Mouse (Mus musculus) CD4-positive helper T cell, adult 2 months (primary cell): ENCODE results near the gene Echs1.

ENCODE experiments used
- DNase-seq: peaks from one replicate; pipeline ENCODE4 v3.0.0-alpha.2; 2012; ENCODE audit warnings: low read depth, missing footprints, low spot score

Echs1 gene

DNA sequence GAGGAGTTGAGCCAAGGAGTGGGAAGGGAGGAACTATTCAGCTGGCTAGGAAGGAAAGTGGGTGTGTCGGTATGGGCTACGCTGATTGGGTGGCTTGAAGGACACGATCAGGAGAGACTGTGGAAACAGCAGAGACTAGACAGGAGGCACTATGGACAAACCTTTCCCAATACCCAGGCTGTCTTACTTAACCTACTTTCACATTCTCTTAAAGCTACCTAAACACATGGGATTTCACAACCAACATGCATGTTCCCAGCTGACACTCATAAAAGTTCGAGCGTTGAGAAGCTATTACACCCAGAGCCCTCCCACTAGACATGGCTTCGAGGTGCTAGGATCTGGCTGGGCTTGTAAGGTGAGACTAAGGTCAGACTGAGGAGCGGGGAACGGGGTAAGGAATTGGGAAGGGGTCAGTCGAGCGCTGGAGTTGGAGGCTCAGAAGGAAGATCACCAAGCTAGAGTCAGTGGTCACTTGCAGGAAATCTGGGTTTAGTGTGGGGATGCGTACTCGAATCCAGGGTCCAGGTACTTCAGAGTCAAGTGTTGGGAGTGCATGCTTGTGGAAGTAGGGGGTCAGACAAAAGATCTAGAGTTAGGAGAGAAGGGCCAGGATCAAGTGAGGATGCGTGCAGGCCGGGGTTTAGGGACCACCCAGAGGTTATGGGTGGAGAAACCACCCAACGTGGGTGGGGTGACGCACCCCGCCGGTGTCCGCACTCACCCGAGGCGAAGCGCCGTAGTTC lies 520 bp downstream of the Echs1 start, which contains the start of gene Paox:
TSS of gene Paox (plus strand) at position 217 of the 746 bp plus-strand sequence.
- peak; percentile 18 for DNase-seq

DNA sequence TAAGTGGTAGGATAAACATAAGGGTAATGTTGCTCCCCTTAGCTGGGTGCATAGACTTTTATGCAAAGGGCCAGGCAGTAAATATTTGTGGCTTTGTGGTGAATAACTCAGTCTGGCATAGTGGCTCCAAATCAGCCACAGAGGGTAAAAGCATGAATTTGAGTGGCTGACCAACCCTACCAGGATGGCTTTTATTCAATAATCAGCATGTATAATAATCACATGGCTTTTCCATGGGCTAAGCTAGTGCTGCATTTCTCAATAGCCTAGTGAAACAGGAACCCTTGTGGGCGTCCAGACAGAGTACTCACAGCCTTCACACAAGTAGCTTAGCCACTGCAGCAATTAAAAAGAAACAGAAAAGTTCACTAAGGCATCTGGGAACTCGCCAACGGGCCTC lies 4.3 kb downstream of the Echs1 start:
- no peak for DNase-seq

DNA sequence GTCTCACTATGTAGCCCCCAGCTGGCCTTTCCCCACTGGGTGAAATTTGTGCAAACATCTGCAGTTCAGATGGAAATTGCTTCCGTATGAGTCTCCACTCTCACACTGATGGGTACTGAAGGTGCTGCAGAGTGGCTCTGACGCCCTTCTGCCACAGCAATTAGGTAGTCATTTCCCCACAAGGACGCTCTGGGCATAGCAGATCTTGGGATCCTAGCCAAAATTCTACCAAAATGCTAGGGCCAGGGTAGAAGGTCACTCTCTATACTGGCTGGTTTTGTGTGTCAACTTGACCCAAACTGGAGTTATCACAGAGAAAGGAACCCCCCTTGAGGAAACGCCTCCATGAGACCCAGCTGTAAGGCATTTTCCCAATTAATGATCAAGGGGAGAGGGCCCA lies 12.3 kb downstream of the Echs1 start:
- no peak for DNase-seq

- DNase-seq, result peak; percentile 84
Measured at GRCm38 (mm10) chr7:140101993-140102860, 14.0 kb downstream of the Echs1 start, which contains the start of gene Fuom. Gene Fuom (minus strand): TSS chr7:140102441.

DNA sequence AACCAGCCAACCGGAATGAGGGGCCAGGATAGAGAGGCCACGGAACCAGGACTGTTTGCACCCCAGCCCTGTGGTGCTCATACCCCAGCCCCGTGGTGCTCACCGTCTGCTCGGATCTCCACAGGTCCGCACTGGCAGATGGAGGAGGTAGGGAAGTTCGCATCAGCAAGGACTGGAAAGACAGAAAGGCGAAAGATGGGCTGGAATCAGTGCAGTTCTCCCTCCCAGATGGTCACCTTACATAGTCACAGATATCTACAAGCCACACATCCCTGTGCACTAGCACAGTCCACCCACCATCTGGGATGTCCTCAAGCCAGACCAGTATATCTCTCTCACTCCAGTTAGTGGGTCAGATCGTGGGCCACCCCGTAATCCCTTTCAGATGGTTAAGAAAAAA lies 14.8 kb downstream of the Echs1 start:
- no peak for DNase-seq

DNA sequence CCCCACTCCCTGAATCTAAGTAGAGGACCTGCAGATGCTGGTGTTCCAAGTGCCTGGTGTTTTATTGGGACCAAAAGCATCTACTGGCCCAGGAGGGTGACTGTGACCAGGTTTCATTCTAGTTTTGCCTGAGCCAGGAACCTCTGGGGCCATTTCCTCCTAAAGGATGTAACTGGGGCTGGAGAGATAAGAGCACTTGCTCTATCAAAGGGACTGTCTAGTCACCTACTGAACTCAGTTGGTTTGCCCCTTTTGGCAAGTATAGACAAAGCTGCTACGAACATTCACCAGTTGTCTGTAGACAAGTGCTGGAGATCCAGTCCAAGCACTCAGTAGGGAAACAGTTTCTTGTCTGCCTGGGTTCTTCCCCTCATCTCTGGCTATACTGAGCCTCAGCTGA lies 17.8 kb downstream of the Echs1 start:
- no peak for DNase-seq

- no peak for DNase-seq
Measured at GRCm38 (mm10) chr7:140096055-140096454, 20.2 kb downstream of the Echs1 start.

DNA sequence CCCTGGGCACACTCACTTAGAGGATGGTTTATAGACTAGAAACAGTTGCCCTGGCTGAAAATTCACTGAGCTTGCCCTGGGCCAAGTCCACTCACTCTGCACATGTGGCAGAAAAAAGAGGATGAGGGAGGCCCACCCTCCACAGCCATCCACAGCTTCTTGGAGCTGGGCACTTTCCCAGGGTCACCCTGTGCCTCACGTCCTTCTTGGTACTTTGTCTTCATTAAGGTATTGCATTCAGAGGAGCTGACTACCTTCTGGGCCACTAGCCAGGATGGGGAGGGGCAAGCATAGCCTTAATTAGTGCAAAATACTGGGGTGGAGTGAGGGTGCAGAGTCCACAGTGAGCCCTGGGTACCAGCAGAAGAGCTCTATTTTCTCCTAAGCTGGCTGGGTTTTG lies 20.7 kb downstream of the Echs1 start:
- no peak for DNase-seq

DNA sequence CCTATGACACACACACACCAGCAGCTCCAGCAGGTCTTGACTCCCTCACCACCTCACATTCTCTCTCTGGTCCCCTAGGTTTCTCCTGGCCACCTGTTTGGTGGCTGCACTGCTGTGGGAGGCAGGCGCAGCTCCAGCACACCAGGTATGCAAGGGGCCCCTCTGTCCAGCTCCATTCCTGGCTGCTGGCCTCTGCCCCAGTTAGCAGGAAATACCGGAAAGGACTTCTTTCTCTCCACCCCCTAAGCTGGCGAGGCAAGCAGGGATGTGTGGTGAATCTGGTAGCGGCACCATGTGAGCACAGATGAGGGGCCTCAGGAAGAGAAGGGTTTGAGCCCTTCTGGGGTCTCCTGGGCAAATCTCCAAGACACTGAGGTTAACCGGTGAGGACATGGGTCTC lies 21.3 kb downstream of the Echs1 start:
- DNase-seq, result no peak

DNA sequence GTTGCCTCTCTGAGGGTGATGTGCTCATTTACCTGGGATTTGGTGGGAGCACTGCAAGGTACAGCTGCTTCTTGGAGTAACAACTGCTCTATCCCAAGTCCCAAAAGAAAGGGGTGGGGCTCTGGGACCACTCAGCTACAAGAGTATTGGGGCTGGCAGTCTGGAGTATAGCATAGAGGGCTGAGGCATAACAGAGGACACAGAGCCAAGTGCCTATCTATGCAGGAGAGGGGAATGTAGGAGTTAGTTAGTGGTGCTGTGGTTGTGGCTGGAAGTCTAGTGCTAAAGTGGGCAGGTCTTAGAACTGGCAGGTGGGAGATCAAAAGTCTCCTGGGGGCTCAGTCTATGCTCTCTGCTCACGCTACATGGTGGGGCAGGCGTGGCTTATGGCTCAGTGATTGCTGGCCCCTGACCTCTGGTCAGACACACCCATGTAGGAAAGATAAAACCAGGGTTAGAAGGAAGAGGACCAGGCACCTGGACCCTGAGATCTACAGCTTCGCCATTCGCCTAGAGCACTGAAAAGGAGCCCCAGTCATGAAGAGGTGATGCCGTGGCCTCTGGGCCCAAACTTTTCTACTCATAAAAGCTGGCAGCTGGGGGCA lies 23.2 kb downstream of the Echs1 start, which contains the start of gene Prap1:
TSS of gene Prap1 (plus strand) at position 472 of the 605 bp plus-strand sequence.
- DNase-seq, result no peak

GRCm38 (mm10) chr7:140090601-140091000 lies 25.7 kb downstream of the Echs1 start:
- no peak for DNase-seq

- DNase-seq, result peak; percentile 56
Measured at GRCm38 (mm10) chr7:140082242-140082678, 34.0 kb downstream of the Echs1 start, which contains the start of gene Caly. Gene Caly (minus strand): TSS chr7:140082548.

DNA sequence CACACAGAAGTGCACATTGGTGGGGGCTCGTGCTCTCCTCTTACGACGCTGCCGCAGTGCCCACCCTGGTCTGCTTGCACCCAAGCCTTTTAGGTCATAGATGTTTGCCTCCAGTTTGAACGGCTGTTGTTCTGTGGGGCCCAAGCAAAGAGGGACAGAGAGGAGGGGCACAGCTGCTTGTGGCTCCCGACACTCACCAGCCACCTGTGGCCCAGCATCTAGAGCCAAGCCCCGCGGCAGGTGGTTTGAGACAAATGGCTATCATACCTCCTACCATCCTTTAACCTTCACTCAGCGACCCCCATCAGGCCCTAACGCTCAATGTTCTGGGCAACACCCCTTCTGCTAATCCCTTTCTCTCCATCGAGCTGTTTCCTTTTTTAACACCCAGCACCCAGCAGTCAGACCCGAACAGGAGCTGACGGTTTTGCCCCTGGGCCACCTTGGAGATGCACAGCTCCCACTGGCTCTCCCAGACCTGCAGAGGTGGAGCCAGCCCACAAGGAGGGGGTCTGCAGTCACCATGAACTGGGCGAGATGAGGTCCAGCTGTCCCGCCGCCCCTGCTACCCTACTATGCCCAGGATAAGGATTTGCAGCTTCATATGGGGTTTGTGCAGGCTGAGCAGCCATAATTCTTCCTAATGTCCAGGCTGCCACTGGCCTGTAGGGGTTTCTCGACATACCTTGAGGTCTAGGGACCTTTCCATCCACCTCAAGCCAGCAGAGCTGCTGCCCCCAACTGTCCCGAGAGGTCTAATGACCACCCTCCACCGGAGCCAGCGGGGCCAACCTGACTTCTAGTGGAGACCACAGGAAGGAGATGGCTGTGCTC lies 34.7 kb downstream of the Echs1 start:
- DNase-seq, result no peak

DNA sequence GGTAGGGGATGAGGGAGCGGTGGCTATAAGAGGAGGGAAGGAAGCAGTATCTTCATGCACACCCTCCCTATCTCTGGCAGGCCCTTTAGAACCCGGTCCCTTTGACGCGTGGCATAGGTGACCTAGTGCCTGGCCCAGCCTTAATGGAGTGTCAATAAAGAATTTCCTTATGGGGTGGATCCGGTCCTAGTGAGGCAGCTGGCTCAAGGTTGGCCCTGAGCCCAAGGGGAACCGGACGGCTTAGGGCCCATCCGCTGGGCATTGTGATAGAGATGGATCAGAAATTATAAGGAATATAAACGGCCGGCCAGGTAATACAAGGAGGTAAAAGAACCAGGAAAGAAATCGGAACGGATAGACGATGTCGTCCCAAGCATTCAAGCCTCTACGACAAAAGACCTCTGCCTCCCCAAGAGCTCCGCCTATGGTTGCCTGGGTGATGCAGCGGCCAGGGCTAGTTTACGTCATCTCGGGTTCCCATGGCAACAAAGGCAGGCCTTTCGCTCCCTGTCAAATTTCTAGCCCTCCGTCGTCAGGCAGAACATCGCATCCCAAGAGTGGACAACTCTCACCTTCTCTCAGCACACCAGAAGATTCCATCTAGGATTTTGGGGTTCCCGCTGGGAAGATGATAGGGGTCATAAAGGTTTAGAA lies 35.6 kb downstream of the Echs1 start:
- peak; percentile 78 for DNase-seq

DNA sequence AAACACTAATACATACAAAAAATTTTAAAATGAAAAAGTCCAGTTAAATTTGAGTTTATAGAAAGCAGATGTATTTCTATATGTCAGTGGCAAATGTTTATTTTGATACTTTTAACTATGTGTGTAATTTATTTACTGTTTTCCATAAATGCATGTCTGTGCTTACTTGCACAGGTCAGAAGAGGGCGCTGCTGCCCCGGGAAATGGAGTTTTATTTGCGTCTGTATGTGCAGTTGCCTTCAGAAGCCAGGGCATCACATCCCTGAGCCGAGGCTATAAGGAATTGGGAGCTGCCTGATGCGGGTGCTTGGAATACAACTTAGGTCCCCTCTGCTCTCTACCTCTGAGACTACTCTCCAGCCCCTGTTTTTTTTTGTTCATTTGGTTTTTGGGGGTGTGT lies 37.6 kb downstream of the Echs1 start:
- DNase-seq, result peak; percentile 74

DNA sequence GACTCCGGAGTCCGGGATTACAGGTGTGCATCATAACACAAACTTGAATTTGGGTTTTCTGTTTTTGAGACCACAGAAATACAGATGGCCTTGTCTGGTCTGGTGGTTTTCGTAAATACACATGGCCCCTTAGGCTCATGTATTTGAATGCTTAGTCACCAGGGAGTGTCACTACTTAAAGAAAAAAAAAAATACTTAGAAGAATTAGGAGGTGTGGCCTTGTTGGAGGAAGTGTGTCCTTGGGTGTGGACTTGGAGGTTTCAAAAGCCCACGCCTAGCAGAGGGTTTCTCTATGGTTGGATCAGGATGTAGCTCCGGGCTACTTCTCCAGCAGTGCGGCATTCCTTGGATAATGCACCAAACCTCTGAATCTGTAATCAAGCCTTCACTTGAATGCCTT lies 38.6 kb downstream of the Echs1 start:
- no peak for DNase-seq

- DNase-seq, result no peak
Measured at GRCm38 (mm10) chr7:140070042-140070711, 46.1 kb downstream of the Echs1 start.

GRCm38 (mm10) chr7:140067397-140067796 lies 48.9 kb downstream of the Echs1 start:
- DNase-seq, result no peak

DNA sequence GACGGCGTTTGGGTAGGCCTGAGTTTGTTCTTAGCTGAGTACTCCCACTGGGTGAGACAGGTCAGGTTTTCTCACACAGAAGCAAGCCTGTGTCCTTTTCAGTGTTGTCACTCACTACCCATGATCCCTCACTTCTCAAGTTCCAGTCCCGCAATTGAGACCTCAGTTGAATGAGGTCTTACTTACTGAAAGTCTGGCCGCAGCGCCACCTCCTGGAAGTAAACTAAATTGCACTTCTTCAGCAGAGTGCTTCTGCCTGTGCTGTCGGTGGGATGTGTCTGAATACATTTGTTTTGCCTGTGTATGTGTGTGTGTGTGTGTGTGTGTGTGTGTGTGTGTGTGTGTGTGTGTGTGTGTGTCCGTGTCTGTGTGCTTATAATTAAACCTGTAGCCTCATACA lies 53.2 kb downstream of the Echs1 start:
- DNase-seq, result peak; percentile 68

DNA sequence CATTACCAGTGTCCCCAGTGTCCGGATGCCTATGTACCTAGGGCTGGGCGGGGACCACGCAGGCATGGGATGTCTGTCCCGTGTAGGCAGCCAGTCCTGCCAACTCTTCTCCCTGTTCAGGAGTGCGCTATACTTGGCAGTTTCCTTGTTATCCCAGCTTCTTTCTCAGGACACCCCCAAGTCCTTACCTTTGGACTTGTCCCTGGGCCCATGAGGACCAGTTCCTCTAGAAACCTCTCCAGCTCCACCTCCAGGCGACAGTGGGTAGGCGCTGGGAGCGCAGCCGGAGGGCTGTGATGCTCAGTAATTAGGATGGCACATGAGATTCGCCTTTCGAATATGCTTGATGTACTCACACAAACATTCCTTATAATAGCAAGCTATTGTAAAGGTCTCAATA lies 54.0 kb downstream of the Echs1 start:
- no peak for DNase-seq
